Mouse (Mus musculus) ovary, postnatal 36 days (tissue): ENCODE results near the gene Sorcs2.

Experiments used
- DNase-seq: peaks from one replicate; pipeline ENCODE4 v3.0.0; 2022; ENCODE audit warnings: low spot score, mixed read lengths

The Sorcs2 gene

GRCm38 (mm10) chr5:36358161-36358560 is 39.8 kb downstream of the Sorcs2 start:
- DNase-seq, result no peak

- no peak for DNase-seq
These were observed 41.3 kb downstream of the Sorcs2 start for GRCm38 (mm10) chr5:36356659-36357058.

GRCm38 (mm10) chr5:36355683-36356082 is 42.3 kb downstream of the Sorcs2 start:
- DNase-seq, result no peak

- no peak for DNase-seq
These were observed 44.3 kb downstream of the Sorcs2 start for GRCm38 (mm10) chr5:36353679-36354078.

- no peak for DNase-seq
These were observed 44.7 kb downstream of the Sorcs2 start for GRCm38 (mm10) chr5:36353194-36353593.

- no peak for DNase-seq
These were observed 51.2 kb downstream of the Sorcs2 start for GRCm38 (mm10) chr5:36346698-36347097.

- no peak for DNase-seq
These were observed 58.7 kb downstream of the Sorcs2 start for GRCm38 (mm10) chr5:36339283-36339682.

GRCm38 (mm10) chr5:36336252-36336651 is 61.7 kb downstream of the Sorcs2 start:
- no peak for DNase-seq

- DNase-seq, result no peak
These were observed 62.3 kb downstream of the Sorcs2 start for GRCm38 (mm10) chr5:36335661-36336060.

GRCm38 (mm10) chr5:36334227-36334626 is 63.7 kb downstream of the Sorcs2 start:
- DNase-seq, result no peak

- DNase-seq, result peak; percentile 47
These were observed 67.3 kb downstream of the Sorcs2 start for GRCm38 (mm10) chr5:36330472-36331155.

GRCm38 (mm10) chr5:36326057-36327010 is 71.6 kb downstream of the Sorcs2 start:
- DNase-seq, result no peak

- peak; percentile 61 for DNase-seq
These were observed 73.8 kb downstream of the Sorcs2 start for GRCm38 (mm10) chr5:36324140-36324572.

- DNase-seq, result peak; percentile 82
These were observed 74.4 kb downstream of the Sorcs2 start for GRCm38 (mm10) chr5:36323526-36323925.

- DNase-seq, result peak; percentile 17
These were observed 76.4 kb downstream of the Sorcs2 start for GRCm38 (mm10) chr5:36321581-36321980.

GRCm38 (mm10) chr5:36320667-36321066 is 77.3 kb downstream of the Sorcs2 start:
- no peak for DNase-seq

- no peak for DNase-seq
These were observed 80.1 kb downstream of the Sorcs2 start for GRCm38 (mm10) chr5:36317641-36318368.

- no peak for DNase-seq
These were observed 82.8 kb downstream of the Sorcs2 start for GRCm38 (mm10) chr5:36315106-36315505.

GRCm38 (mm10) chr5:36313353-36314079 is 84.4 kb downstream of the Sorcs2 start:
- no peak for DNase-seq

GRCm38 (mm10) chr5:36312926-36313325 is 85.0 kb downstream of the Sorcs2 start:
- DNase-seq, result no peak

- no peak for DNase-seq
These were observed 93.5 kb downstream of the Sorcs2 start for GRCm38 (mm10) chr5:36304299-36304980.
